Mouse (Mus musculus) heart, adult 2 months (tissue): Measurements from ENCODE around the gene D630045J12Rik.

Experiments
- CTCF ChIP-seq: fragments of 200-600 bp; IDR thresholded peaks from 2 replicates; pipeline ENCODE4 v1.8.1; 2022; ENCODE audit warnings: antibody characterized with exemption, mild to moderate bottlenecking, moderate library complexity
- POLR2A ChIP-seq: fragments of 200-500 bp; IDR thresholded peaks from 2 replicates; pipeline ENCODE4 v1.6.1; 2011; ENCODE audit warnings: mild to moderate bottlenecking, low read depth, low read length, control low read depth; ENCODE audit not compliant: insufficient read depth

DNA sequence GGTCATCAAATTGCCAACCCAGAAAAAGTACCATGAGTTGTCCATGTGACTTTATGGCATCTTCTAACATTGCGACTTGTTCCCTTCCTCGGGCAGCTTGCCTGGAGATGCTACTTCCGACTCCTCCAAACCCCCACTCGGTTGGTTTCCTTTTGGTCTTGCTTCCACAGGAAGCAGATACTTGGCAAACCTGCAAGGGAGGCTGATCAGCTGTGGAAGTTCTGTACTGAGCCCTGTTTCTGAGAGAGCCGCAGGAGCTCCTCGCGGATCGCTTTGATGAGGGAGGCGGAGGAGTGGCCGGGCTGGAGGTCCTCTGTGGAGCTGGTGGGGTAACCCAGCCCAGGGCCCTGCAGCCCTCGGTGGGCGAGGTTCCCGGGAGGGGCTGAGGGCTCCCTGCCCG is 125.7 kb downstream of the D630045J12Rik start:
- TF ChIP-seq CTCF: no peak
- TF ChIP-seq POLR2A: no peak
